23 mouse cellular contexts compared by ENCODE assay signal in genomic region chr9:62203556-62203955, GRCm38 (mm10).
DNase-seq lines count a peak whose midpoint lies in the region; ATAC-seq and TF ChIP-seq lines count a peak whose summit lies in the region.
"Had no signal": no experiment of that assay in that cellular context is flagged by ENCODE, and none has a peak within 500 bp of the region (broad histone marks: within the 10 kb centered on the region; RNA-seq: fewer than 3 reads in every experiment).

No protein-coding gene starts in this region.

- no peak for DNase-seq in frontal cortex, postnatal 25 days (ENCODE audit: low spot score in 2 of 2)
- DNase-seq in left cerebral cortex, adult 2 months (ENCODE audit: extremely low spot score in 1 of 2, low spot score in 2 of 2) = peak; percentile 44 to 49
- no peak for DNase-seq in left cerebral cortex, postnatal 4 days
- DNase-seq in right cerebral cortex, adult 18-20 months = peak; percentile 66
- no peak for DNase-seq in right cerebral cortex, postnatal 10 days (ENCODE audit: low spot score in 2 of 2)
- DNase-seq in retina, postnatal 7 days (ENCODE audit: low read depth, low spot score) = peak; percentile 5
- no peak for DNase-seq in T-cell, adult 2 months (ENCODE audit: low spot score)
- DNase-seq: adrenal gland, postnatal 14 days; B cell, adult 2 months; cerebellum, adult 9-11 months; kidney, adult 9 months; kidney, postnatal 14 days; lung, postnatal 36 days; thymus, postnatal 14 days had no signal

- TF ChIP-seq CTCF in left cerebral cortex, adult 2 months (IDR thresholded peaks at IDR 0.05) = no peak; the same call in 1 of the 2 replicates

- H3K27ac ChIP-seq in left cerebral cortex, adult 2 months = no peak overlapping the region; the same call in 1 of the 2 replicates
- H3K27ac ChIP-seq: embryonic facial prominence, embryonic 12.5 days; forebrain, embryonic 12.5 days; limb, embryonic 15.5 days; liver, embryonic 15.5 days; lung, embryonic 15.5 days had no signal

- intact Hi-C loops in left cerebral cortex, adult 2 months (cut with DNase I) = no loop called here
- intact Hi-C loops in left cerebral cortex, postnatal 4 days (cut with DNase I) = no loop called here

- H3K4me3 ChIP-seq in left cerebral cortex, adult 2 months = no peak overlapping the region
- H3K4me3 ChIP-seq: embryonic facial prominence, embryonic 12.5 days; forebrain, embryonic 12.5 days; limb, embryonic 15.5 days; liver, embryonic 15.5 days; lung, embryonic 15.5 days; megakaryocyte, embryonic 14.5 days had no signal

- ATAC-seq in frontal cortex, adult (ENCODE audit: low TSS enrichment) = peak; percentile 84
- ATAC-seq: hindbrain, embryonic 16.5 days; intestine, embryonic 16.5 days had no signal

Comparison
In these comparisons a context has a peak if more than half of its experiments do, and no peak if none do; other contexts are left out.
1. DNase-seq: peak in left cerebral cortex, adult 2 months (2 of 2), right cerebral cortex, adult 18-20 months (single experiment) and retina, postnatal 7 days (single experiment); none in frontal cortex, postnatal 25 days (0 of 2), left cerebral cortex, postnatal 4 days (single experiment), right cerebral cortex, postnatal 10 days (0 of 2) and T-cell, adult 2 months (single experiment).